Mouse (Mus musculus): ENCODE data around the gene 4930544D05Rik.
A peak's percentile ranks its signal among the peaks of the same experiment; 100 is the strongest.

DNA sequence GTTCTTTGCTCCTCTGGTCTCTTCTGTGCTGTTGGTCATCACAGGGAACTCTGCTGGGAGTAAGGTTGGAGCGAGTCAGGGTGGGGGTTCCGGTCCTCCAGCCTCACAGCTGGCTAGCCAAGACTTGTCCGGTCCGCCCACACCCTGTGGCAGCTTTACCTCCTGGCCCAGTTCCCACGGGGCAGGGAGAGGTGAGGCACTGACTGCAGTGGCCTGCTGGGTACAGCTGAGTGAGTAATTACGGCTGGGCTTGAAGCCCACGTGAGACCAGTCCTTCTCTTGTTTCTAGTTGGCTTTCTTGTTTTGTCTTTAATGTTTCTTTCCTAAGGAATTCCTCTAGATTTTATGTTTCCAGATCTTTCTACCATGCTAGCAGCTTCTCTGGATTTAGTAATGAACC is 30.2 kb upstream of the 4930544D05Rik start:
- TF ChIP-seq POLR2A (IDR thresholded peaks at IDR 0.05; ENCODE audit: low read depth, low read length) = peak; percentile 42; the same call in 1 of the 2 replicates
- no peak for TF ChIP-seq CTCF (IDR thresholded peaks at IDR 0.05; ENCODE audit: borderline replicate concordance, insufficient read depth, low read length)
